Mouse (Mus musculus) cerebellum, adult 2 months (tissue): ENCODE results near the gene Lsm4.

ENCODE experiments used
- CTCF ChIP-seq: fragments of 200-500 bp; IDR thresholded peaks from 2 replicates; pipeline ENCODE4 v1.5.1; 2011; ENCODE audit warnings: low read depth, mild to moderate bottlenecking, control low read depth, low read length, moderate library complexity, borderline replicate concordance; ENCODE audit not compliant: insufficient read depth
- POLR2A ChIP-seq: fragments of 200-500 bp; IDR thresholded peaks from 2 replicates; pipeline ENCODE4 v1.6.1; 2011; ENCODE audit warnings: low read length, control low read depth, borderline replicate concordance; ENCODE audit not compliant: insufficient read depth

DNA sequence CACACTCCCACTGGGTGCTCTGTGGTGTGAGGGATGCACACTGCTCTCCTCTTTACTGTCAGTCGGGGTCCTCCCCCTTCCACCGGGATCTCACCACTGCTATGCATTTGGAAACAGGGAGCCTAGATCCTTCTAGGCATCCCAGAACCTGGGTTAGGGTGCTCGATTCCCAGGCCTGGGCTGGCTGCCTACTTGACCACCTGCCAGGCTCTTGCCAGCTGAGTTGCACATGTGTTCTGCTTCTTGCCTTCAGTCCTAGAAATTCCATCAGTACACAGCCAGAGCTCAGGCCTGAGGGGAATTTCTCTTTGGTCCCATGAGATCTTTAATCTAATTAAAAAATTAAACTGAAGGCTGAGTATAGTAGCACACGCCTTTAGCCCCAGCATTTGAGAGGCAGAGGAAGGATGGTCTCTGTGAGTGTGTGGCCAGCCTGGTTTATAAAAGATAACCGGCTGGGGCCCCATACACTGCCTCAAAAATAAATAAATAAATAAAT is 16.9 kb downstream of the Lsm4 start:
- TF ChIP-seq POLR2A (no peak), CTCF (no peak)
